Mouse (Mus musculus): ENCODE measurements around the gene Cyb5d2. TPM values are rescaled to one million over a fixed set of nuclear protein-coding genes. Genes with fewer than 3 reads are reported as not detected.
"Not testable (repeated sequence)": the region's sequence is repeated elsewhere in the genome, so short reads cannot be mapped to it uniquely, and the experiment has no call there.

Gene Cyb5d2
- polyA plus RNA-seq, 1 experiment from 2014 or later: 4.7 TPM

DNA sequence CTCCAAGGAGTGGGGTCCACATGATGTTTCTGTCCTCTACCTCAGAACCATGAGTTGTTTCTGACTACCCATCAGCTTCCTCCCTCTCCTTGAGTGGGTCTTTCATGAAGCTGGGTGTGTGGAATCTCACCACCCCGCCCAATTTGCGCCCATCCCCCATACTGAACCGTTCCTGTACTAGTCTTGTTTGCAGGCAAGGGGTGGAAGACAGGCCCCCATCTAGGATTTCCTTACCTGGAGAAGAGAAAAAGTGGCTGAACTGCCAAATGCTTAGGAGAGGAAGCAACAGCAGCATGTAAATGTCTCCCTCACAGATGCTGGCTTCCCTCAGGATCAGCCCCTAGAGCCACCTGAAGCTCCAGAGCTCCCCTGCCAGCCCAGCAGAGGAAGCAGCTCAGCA is 25.6 kb downstream of the Cyb5d2 start:
- Histone ChIP-seq H3K36me3 (peaks cover 38% of the 10 kb centered on the region), H3K9me3 (replicated peaks) (no peaks in the 10 kb centered on the region), H3K4me3 (no peak overlapping the region), H3K27ac (no peak overlapping the region), H3K27me3 (ENCODE audit: low read depth, poor library complexity, severe bottlenecking) (no peaks in the 10 kb centered on the region), H3K4me1 (no peaks in the 10 kb centered on the region)
- WGBS: 91% methylated on average over 3 of the region's 3 CpGs
- DNase-seq (ENCODE audit: low spot score): no peak

DNA sequence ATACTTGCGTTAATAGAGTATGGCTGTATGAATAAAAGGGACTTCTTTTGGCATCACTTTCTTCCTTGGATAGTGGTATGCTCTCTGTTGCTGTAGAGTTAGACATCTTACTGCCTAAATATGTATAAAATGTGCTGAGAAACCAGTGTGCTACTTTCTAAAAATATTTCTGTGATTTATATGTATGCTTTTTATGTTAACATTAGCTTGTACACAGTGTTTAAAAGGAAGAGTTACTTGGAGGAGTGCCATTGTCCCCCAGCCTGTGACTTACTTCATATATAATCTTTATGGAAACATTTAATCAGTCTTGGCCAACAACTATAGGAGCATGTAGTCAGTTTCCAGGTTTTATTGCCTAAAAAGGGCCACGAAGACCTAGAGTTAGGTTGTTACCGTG is 26.9 kb downstream of the Cyb5d2 start:
- H3K27me3 ChIP-seq (ENCODE audit: low read depth, poor library complexity, severe bottlenecking): no peaks in the 10 kb centered on the region
- no peak overlapping the region for H3K4me3 ChIP-seq
- H3K4me1 ChIP-seq: no peaks in the 10 kb centered on the region
- no peak for DNase-seq (ENCODE audit: low spot score)
- H3K9me3 ChIP-seq (replicated peaks): no peaks in the 10 kb centered on the region
- no peak overlapping the region for H3K27ac ChIP-seq
- peaks cover 46% of the 10 kb centered on the region for H3K36me3 ChIP-seq
- WGBS: 96% methylated on average over 3 of the region's 3 CpGs

DNA sequence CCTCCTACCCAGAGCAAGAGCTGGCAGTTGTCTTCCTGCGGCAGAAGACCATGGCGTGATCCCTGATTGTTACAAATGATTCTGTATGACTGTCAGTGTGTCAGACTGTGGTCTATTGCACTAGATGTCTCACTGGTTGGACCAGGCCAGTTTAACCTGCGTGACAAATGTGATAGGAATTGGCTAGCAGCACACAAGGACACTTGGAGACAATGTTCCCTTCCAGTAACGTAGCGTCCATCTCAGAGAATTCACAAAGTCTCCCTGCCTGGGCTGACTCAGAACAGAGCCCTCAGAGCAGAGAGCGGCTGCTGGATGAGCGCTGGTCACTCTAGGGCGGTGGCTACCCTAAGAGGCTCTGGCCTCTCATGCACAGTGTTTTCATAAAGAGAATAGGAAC is 28.2 kb downstream of the Cyb5d2 start:
- H3K4me3 ChIP-seq: no peak overlapping the region
- no peak for DNase-seq (ENCODE audit: low spot score)
- 94% methylated on average over 8 of the region's 8 CpGs for WGBS
- no peaks in the 10 kb centered on the region for H3K9me3 ChIP-seq (replicated peaks)
- no peaks in the 10 kb centered on the region for H3K27me3 ChIP-seq (ENCODE audit: low read depth, poor library complexity, severe bottlenecking)
- no peaks in the 10 kb centered on the region for H3K4me1 ChIP-seq
- H3K27ac ChIP-seq: no peak overlapping the region
- H3K36me3 ChIP-seq: peaks cover 58% of the 10 kb centered on the region

DNA sequence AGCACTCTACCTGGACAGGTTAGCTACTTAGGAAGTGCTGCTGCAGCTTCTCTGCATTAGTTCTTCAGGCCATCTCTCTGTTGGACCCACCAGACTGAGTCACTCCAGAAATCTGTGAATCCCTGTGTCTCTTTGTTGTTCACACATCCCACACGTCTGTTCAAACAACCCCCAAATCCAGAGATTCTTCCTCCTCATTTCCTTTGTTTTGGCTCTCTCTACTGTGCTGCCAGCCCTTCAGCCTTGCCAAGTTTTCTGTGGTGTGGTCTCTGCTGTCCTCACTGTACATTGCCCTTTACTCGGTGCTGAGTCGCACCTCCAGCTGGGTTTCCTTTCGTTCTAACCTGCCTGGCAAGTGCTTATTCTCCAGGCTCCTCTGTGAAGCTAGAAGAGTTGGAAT is 31.7 kb downstream of the Cyb5d2 start:
- 88% methylated on average over 4 of the region's 4 CpGs for WGBS
- peaks cover 79% of the 10 kb centered on the region for H3K36me3 ChIP-seq
- H3K4me3 ChIP-seq: no peak overlapping the region
- H3K27ac ChIP-seq: no peak overlapping the region
- no peaks in the 10 kb centered on the region for H3K9me3 ChIP-seq (replicated peaks)
- no peak for DNase-seq (ENCODE audit: low spot score)
- no peaks in the 10 kb centered on the region for H3K4me1 ChIP-seq
- H3K27me3 ChIP-seq (ENCODE audit: low read depth, poor library complexity, severe bottlenecking): no peaks in the 10 kb centered on the region

DNA sequence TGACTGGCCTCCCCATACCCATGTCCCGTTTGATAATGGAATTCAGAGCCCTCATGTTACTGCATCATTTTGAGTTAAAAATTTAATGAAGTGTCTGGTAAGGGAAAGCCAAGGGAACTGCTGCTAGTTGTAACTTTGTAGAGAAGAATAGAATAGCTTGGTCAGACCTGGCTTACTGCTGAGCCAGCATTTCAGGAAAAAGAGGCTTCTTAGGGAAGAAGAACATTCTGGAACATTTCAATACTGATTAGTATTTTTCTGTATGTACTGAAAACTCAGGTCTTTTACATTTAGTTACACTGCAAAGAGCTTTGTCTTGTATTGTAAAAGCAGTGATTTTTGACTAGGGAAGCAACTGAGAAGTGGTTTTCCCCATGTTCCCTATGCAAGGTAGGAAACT is 35.2 kb downstream of the Cyb5d2 start:
- Histone ChIP-seq H3K36me3 (peaks cover 91% of the 10 kb centered on the region), H3K9me3 (replicated peaks) (no peaks in the 10 kb centered on the region), H3K4me1 (no peaks in the 10 kb centered on the region), H3K27me3 (ENCODE audit: low read depth, poor library complexity, severe bottlenecking) (no peaks in the 10 kb centered on the region), H3K27ac (no peak overlapping the region), H3K4me3 (no peak overlapping the region)
- 90% methylated on average over 1 of the region's 1 CpGs for WGBS
- DNase-seq (ENCODE audit: low spot score): no peak

DNA sequence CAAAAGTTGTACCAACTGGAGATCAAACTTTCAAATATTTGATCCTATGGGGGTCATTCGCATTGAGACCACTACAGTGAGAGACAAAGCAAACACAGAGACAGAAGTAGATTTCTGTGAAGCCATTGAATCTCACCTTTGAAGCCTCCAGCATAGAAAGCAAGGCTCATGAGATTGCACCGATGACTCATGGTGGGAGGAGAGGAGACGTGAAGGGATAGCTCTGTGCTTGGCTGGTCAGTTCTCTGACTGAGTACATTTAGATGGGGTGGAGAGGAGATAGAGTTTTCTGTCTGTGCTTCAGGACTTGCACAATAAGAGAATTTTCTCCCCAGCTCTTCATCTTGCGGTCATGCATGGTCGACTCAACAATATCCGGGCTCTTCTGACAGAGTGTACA is 36.4 kb downstream of the Cyb5d2 start:
- Histone ChIP-seq H3K9me3 (replicated peaks) (no peaks in the 10 kb centered on the region), H3K4me3 (no peak overlapping the region), H3K27ac (no peak overlapping the region), H3K36me3 (peaks cover 98% of the 10 kb centered on the region), H3K27me3 (ENCODE audit: low read depth, poor library complexity, severe bottlenecking) (no peaks in the 10 kb centered on the region), H3K4me1 (no peaks in the 10 kb centered on the region)
- 93% methylated on average over 6 of the region's 6 CpGs for WGBS
- no peak for DNase-seq (ENCODE audit: low spot score)

DNA sequence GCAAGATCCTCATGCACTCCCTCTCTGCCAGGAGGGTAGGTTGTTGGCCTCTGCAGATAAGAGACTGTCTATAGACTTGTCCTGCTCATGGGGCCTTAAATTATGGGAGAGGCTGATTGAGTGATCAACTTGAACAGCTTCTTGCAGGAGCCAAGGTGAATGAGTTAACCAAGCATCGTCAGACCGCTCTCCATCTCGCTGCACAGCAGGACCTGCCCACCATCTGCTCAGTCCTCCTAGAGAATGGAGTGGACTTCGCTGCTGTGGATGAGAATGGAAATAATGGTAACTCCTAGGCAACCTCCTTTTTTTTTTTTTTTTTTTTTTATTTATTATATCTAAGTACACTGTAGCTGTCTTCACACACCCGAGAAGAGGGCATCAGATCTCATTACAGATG is 37.6 kb downstream of the Cyb5d2 start:
- WGBS: 95% methylated on average over 5 of the region's 5 CpGs
- Histone ChIP-seq H3K4me1 (no peaks in the 10 kb centered on the region), H3K36me3 (peaks cover 99% of the 10 kb centered on the region), H3K27me3 (ENCODE audit: low read depth, poor library complexity, severe bottlenecking) (no peaks in the 10 kb centered on the region), H3K27ac (no peak overlapping the region), H3K4me3 (no peak overlapping the region), H3K9me3 (replicated peaks) (no peaks in the 10 kb centered on the region)
- DNase-seq (ENCODE audit: low spot score): no peak

DNA sequence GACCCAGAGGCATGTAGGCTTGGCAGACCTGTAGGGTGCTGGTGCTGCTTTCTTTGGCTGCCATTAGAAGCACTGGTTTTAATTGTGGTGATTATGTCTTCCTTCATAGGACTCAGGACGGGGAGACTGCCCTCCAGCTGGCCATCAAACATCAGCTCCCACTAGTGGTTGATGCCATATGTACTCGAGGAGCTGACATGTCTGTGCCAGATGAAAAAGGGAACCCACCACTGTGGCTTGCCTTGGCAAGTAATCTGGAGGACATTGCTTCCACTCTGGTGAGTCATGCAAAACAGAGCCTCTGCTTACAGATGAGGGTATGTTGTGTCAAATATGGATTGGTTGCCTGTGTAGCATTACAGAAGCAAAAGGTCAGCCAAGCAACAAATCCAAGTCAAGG is 44.0 kb downstream of the Cyb5d2 start:
- H3K4me3 ChIP-seq: no peak overlapping the region
- H3K36me3 ChIP-seq: peaks cover 100% of the 10 kb centered on the region
- 52% methylated on average over 2 of the region's 2 CpGs for WGBS
- no peak for DNase-seq (ENCODE audit: low spot score)
- no peaks in the 10 kb centered on the region for H3K9me3 ChIP-seq (replicated peaks)
- no peaks in the 10 kb centered on the region for H3K27me3 ChIP-seq (ENCODE audit: low read depth, poor library complexity, severe bottlenecking)
- no peak overlapping the region for H3K27ac ChIP-seq
- H3K4me1 ChIP-seq: no peaks in the 10 kb centered on the region

DNA sequence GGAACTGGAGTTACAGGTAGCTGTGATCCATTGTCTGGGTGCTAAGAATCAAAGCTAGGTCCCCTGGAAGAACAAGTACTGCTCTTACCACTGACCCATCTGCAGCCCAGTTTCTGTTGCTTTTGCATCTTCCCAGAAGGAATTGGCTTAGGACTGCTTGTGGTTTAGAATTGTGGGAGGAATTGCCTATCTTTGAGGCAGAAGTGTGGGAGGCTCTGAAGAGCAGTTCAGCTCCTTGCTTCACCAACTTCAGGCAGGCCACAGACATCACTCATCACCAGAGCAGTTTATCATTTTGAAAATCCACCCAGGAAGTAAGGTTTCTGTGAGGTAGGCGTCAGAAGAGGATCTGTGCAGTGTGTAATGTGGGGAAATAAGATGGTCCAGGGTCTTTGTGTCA is 56.9 kb downstream of the Cyb5d2 start:
- Histone ChIP-seq H3K4me1 (no peaks in the 10 kb centered on the region), H3K27me3 (ENCODE audit: low read depth, poor library complexity, severe bottlenecking) (no peaks in the 10 kb centered on the region), H3K4me3 (no peak overlapping the region), H3K27ac (no peak overlapping the region), H3K9me3 (replicated peaks) (no peaks in the 10 kb centered on the region), H3K36me3 (peaks cover 79% of the 10 kb centered on the region)
- DNase-seq (ENCODE audit: low spot score): no peak
- WGBS: 100% methylated on average over 1 of the region's 1 CpGs

DNA sequence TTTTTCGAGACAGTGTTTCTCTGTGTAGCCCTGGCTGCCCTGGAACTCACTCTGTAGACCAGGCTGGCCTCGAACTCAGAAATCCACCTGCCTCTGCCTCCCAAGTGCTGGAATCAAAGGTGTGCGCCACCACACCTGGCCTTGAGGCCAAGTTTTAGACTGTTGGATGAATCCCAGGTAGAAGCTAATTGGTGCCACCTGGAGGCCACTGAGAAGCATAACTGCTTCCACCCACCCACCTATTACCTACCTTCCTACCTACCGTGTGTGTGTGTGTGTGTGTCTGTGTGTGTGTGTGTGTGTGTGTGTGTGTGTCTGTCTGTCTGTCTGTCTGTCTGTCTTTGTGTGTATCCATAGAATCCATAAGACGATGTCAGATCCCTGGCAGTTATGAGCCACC is 58.4 kb downstream of the Cyb5d2 start:
- peaks cover 81% of the 10 kb centered on the region for H3K36me3 ChIP-seq
- DNase-seq (ENCODE audit: low spot score); H3K27ac ChIP-seq; H3K4me3 ChIP-seq; H3K9me3 ChIP-seq (replicated peaks); H3K27me3 ChIP-seq (ENCODE audit: low read depth, poor library complexity, severe bottlenecking); H3K4me1 ChIP-seq: not testable (repeated sequence)
- 89% methylated on average over 5 of the region's 5 CpGs for WGBS

DNA sequence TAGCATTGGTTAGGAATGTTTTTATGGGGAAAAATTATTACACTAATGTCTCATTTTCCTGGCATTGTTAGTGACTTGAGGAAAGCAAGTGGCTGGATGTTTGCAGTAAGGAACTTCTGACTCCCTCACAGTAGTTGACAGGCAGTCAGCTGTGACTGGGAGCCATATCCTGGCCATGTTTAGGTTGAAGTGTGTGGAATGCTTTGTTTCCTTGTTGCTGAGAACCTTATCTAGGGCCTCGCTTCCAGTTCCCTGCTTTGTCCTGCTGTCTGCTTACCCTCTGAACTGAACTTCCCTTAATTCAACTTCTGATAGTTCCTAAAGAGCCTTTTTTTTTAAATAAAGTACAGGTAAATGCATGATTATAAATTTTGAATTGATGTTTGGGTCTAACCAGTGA is 59.6 kb downstream of the Cyb5d2 start:
- no peak overlapping the region for H3K4me3 ChIP-seq
- H3K27ac ChIP-seq: no peak overlapping the region
- WGBS: 73% methylated on average over 1 of the region's 1 CpGs
- H3K27me3 ChIP-seq (ENCODE audit: low read depth, poor library complexity, severe bottlenecking): no peaks in the 10 kb centered on the region
- no peaks in the 10 kb centered on the region for H3K4me1 ChIP-seq
- H3K36me3 ChIP-seq: peaks cover 86% of the 10 kb centered on the region
- no peaks in the 10 kb centered on the region for H3K9me3 ChIP-seq (replicated peaks)
- no peak for DNase-seq (ENCODE audit: low spot score)

DNA sequence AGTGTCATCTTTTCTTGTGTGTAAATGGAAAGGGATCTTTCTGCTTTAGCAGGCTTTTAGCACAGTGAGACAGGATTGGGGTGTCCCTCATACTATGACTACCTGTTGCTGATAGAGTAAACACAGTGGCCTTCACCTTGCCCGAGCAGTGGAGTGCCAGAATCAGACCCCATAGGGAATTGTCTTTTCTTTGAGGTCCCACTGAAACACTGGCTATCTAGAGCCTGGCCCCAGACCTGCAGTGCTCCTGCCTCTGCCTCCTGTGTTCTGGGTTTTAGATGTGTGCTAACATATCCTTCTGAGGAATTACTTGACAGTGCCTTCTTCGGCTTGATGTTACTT is 60.5 kb downstream of the Cyb5d2 start:
- H3K27me3 ChIP-seq (ENCODE audit: low read depth, poor library complexity, severe bottlenecking): no peaks in the 10 kb centered on the region
- DNase-seq (ENCODE audit: low spot score): no peak
- no peak overlapping the region for H3K4me3 ChIP-seq
- 90% methylated on average over 2 of the region's 2 CpGs for WGBS
- H3K9me3 ChIP-seq (replicated peaks): no peaks in the 10 kb centered on the region
- no peak overlapping the region for H3K27ac ChIP-seq
- no peaks in the 10 kb centered on the region for H3K4me1 ChIP-seq
- H3K36me3 ChIP-seq: peaks cover 87% of the 10 kb centered on the region

DNA sequence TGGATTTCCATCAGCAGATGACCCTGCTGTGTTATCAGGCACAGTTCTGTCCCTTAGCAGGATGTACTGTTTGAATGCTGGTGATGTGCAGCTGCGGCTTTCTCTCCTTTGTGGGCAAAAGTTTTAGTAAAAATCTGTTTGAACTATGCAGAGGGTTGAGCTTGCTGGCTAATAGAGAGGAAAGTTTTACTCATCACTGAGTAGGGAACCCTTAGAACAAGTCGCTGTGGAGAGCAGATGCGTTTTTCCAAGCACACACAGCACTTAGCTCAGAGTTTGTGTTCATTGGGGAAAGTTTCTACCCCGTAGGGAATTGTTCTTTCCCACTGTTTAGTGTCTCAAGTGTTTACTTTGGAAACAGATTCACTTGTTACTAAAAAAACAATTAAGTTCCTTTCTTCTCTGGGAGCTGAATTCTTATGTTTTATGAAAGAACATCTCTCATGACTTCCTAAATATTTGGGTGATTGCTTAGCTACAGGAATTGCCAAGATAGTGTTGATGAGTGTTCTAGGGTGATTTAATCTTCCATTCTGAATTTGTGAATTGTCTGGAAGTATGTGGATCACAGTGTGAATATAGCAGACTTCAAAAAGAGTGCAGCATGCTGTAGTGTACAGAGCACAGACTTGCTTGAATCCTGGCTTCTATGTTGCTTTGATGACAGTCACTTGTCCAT is 61.0 kb downstream of the Cyb5d2 start:
- H3K4me3 ChIP-seq: no peak overlapping the region
- no peaks in the 10 kb centered on the region for H3K4me1 ChIP-seq
- 88% methylated on average over 4 of the region's 4 CpGs for WGBS
- peaks cover 87% of the 10 kb centered on the region for H3K36me3 ChIP-seq
- H3K27ac ChIP-seq: no peak overlapping the region
- no peak for DNase-seq (ENCODE audit: low spot score)
- H3K27me3 ChIP-seq (ENCODE audit: low read depth, poor library complexity, severe bottlenecking): no peaks in the 10 kb centered on the region
- H3K9me3 ChIP-seq (replicated peaks): no peaks in the 10 kb centered on the region

DNA sequence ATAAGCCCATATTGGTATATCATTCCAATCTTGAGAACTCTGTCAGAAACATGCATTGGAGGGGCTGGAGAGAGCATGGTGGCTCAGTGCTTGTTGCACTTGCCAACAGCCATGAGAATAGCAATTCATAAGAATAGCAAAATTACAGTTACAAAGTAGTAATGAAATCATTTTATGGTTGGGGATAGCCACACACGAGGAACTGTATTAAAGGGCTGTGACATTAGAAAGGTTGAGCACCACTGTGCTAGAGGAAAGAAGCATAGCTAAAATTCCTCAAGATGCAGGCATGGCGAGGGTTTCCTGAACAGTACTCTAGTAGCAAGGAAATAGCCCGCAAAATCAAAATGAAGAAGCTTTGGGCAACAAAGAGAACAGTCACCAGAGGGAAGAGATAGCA is 62.2 kb downstream of the Cyb5d2 start:
- no peaks in the 10 kb centered on the region for H3K9me3 ChIP-seq (replicated peaks)
- 90% methylated on average over 3 of the region's 3 CpGs for WGBS
- DNase-seq (ENCODE audit: low spot score): no peak
- no peak overlapping the region for H3K27ac ChIP-seq
- H3K4me1 ChIP-seq: no peaks in the 10 kb centered on the region
- no peaks in the 10 kb centered on the region for H3K27me3 ChIP-seq (ENCODE audit: low read depth, poor library complexity, severe bottlenecking)
- H3K4me3 ChIP-seq: no peak overlapping the region
- H3K36me3 ChIP-seq: peaks cover 87% of the 10 kb centered on the region
